Mouse (Mus musculus): ENCODE data around the gene Fam155a.

DNA sequence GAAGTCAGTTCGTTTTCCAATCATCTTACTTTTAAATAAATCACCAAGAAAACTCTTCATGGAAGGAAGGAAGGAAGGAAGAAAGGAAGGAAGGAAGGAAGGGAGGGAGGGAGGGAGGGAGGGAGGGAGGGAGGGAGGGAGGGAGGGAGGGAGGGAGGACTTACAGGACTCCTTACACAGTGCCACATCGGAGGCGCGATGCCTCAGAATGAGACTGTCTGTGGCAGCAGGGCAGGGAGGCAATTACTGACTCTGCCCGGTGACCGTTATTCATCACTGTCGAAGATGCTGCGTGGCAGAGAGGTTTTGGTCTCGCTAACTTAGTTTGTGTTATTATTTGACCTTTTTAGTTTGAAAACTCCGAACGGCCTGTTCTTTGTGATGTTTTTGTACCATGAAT lies 312.3 kb downstream of the Fam155a start:
- TF ChIP-seq CTCF (IDR thresholded peaks at IDR 0.05; ENCODE audit: insufficient read depth, low read depth, low read length), result no peak
- TF ChIP-seq POLR2A (IDR thresholded peaks at IDR 0.05; ENCODE audit: insufficient read depth, low read depth, low read length), result no peak
